Mouse (Mus musculus) kidney, embryonic 14.5 days (tissue): ENCODE data around the gene H2afj. TPM values are rescaled to one million over a fixed set of nuclear protein-coding genes. Genes with fewer than 3 reads are reported as not detected.
A peak's percentile ranks its signal among the peaks of the same experiment; 100 is the strongest.

ENCODE experiments used
- ATAC-seq: fragments of 200-750 bp; cut with Nextera tagmentation; 2 replicates; pipeline ENCODE4 v1.8.0; 2017; ENCODE audit warnings: moderate number of reproducible peaks, mild to moderate bottlenecking, moderate TSS enrichment, moderate library complexity; ENCODE audit not compliant: low FRiP score, low TSS enrichment
- H3K27ac ChIP-seq: fragments of 300-500 bp; sonication (generic); 2 replicates; pipeline ENCODE4 v1.5.1; 2014; ENCODE audit warnings: low read depth, mild to moderate bottlenecking, low read length, moderate library complexity, mixed read lengths
- H3K27me3 ChIP-seq: fragments of 300-500 bp; sonication (generic); 2 replicates; pipeline ENCODE4 v1.6.1; 2014; ENCODE audit warnings: mild to moderate bottlenecking, low read length; ENCODE audit not compliant: control insufficient read depth, insufficient read depth
- H3K36me3 ChIP-seq: fragments of 300-500 bp; sonication (generic); 2 replicates; pipeline ENCODE4 v1.6.1; 2014; ENCODE audit warnings: low read length, mixed read lengths; ENCODE audit not compliant: control insufficient read depth, insufficient read depth
- H3K4me1 ChIP-seq: fragments of 300-500 bp; sonication (generic); 2 replicates; pipeline ENCODE4 v1.6.1; 2014; ENCODE audit warnings: low read length, mixed read lengths; ENCODE audit not compliant: control insufficient read depth, insufficient read depth
- H3K4me2 ChIP-seq: fragments of 300-500 bp; sonication (generic); replicated peaks from 2 replicates; pipeline ENCODE4 v1.6.1; 2014; ENCODE audit warnings: low read depth, mild to moderate bottlenecking, low read length
- H3K4me3 ChIP-seq: fragments of 300-500 bp; sonication (generic); 2 replicates; pipeline ENCODE4 v1.5.1; 2014; ENCODE audit warnings: mild to moderate bottlenecking, low read length
- H3K9ac ChIP-seq: fragments of 300-500 bp; sonication (generic); 2 replicates; pipeline ENCODE4 v1.6.1; 2014; ENCODE audit warnings: low read depth, mild to moderate bottlenecking, low read length, moderate library complexity
- H3K9me3 ChIP-seq: fragments of 300-500 bp; sonication (generic); 2 replicates; pipeline ENCODE4 v1.6.1; 2016; ENCODE audit warnings: low read length; ENCODE audit not compliant: control insufficient read depth
- WGBS: fragments of 180-500 bp; shearing (Covaris S2); extraction: QIAGEN DNeasy Blood & Tissue Kit; methylation state at CpG from one replicate; pipeline ENCODE4 v1.1.7; 2014; 5-methylcytosine and 5-hydroxymethylcytosine counted together
- polyA plus RNA-seq: library from polyadenylated mRNA; unstranded; fragments of >200 nt; fragmentation: Nextera tagmentation; extraction: Ambion mirVana; gene quantifications from 2 replicates; pipeline ENCODE4 v1.2.1, GENCODE M21; 2014

Gene H2afj
- polyA plus RNA-seq, 1 experiment from 2014 or later, result 96.0 TPM

DNA sequence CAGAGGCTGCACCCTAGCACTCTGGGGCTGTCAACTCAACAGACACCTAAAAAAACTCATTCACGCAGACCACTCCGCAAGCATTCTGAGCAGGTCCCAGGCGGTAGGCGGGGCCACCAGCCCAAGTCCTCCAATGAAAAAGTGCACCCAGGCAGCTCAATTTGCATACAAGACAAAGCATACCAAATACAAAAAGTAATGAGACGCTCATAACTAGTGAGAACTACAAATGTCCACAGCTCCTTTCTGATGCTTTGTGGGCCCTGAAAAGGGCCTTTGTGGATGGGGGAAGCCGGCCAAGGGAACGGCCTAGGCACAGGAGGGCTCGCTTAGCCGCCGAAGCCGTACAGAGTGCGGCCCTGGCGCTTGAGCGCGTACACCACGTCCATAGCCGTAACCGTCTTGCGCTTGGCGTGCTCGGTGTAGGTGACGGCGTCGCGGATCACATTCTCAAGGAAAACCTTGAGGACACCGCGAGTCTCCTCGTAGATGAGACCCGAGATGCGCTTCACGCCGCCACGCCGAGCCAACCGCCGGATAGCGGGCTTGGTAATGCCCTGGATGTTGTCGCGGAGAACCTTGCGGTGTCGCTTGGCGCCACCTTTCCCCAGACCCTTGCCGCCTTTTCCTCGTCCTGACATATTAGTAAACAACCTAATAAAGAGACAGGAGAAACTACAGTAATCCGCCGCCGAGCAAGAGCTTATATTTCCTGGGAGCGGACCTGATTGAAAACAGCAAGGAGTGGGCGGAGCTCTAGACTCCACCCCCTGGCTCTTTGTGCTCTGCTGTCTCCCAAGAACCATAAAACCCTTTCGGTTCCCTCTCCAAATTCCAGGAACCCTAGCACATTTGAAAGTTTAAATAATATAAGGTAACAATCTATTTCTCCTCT is 4.1 kb upstream of the H2afj start, which contains the start of gene Hist4h4:
Gene Hist4h4 (minus strand): TSS at position 677 of the 895 bp plus-strand sequence.
- H3K9me3 ChIP-seq, result no peaks in the 10 kb centered on the region
- WGBS, result under 1% methylated on average over 50 of the region's 50 CpGs
- H3K4me2 ChIP-seq, result peak within 1 kb of the TSS; percentile 89
- peak; percentile 69 for ATAC-seq
- H3K4me3 ChIP-seq, result peak within 1 kb of the TSS; percentile 83
- peak within 1 kb of the TSS; percentile 96 for H3K9ac ChIP-seq
- H3K4me1 ChIP-seq, result peaks cover 8% of the 10 kb centered on the region
- no peaks in the 10 kb centered on the region for H3K36me3 ChIP-seq
- H3K27ac ChIP-seq, result peak within 1 kb of the TSS; percentile 100
- H3K27me3 ChIP-seq, result no peaks in the 10 kb centered on the region

DNA sequence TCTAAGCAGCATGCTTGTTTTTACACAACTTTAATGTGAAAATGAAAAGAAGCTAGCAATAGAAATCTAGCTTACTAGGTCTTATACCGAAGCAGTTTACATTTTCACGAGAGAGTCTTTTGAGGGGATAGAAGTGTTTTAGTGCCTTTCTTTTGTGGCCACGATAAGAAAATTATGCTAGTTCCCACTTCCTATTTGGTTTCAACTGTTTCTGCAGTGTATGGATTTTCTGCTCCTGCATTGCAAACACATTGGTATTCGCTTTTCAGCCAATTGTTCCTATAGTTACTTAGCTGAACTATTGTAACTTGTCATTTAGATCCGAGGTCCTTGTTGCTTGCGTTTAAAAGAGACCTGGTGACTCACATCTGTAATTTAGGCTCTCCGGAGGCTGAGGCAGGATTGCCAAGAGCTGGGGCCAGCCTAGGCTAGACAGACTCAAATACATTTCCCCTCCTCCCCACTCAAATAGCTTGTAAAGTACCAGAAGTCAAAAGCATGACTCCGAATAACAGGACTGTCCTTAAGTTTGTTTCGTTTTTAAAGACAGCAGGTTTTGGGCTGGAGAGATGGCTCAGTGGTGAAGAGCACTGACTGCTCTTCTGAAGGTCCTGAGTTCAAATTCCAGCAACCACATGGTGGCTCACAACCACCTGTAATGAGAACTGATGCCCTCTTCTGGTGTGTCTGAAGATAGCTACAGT is 3.2 kb upstream of the H2afj start:
- Histone ChIP-seq H3K9me3 (no peaks in the 10 kb centered on the region), H3K36me3 (no peaks in the 10 kb centered on the region; the same call in 1 of the 2 replicates), H3K27ac (peak overlapping the region; percentile 100), H3K4me1 (peaks cover 15% of the 10 kb centered on the region), H3K4me2 (peak overlapping the region; percentile 89), H3K9ac (peak overlapping the region; percentile 96), H3K4me3 (peak overlapping the region; percentile 83), H3K27me3 (no peaks in the 10 kb centered on the region)
- WGBS, result 35% methylated on average over 9 of the region's 9 CpGs
- no peak for ATAC-seq

DNA sequence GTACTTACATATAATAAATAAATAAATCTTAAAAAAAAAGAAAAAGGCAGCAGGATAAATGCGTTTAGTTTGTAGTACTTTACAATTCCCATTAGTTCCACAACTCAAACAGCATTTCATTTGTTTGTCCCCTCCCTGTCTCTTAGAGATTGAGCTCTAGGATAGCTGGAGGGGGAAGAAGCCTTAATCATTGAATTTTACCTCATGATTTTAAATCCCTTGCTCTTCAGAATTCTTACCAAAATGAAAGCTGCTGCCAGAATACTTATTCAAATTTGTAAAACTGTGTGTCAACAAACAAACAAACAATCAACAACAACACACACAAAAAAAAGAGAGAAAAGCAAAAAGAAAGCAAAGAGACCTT is 2.7 kb upstream of the H2afj start:
- Histone ChIP-seq H3K27me3 (no peaks in the 10 kb centered on the region), H3K9me3 (no peaks in the 10 kb centered on the region), H3K27ac (no peak overlapping the region), H3K36me3 (no peaks in the 10 kb centered on the region; the same call in 1 of the 2 replicates), H3K9ac (no peak overlapping the region), H3K4me3 (no peak overlapping the region), H3K4me1 (peaks cover 15% of the 10 kb centered on the region), H3K4me2 (no peak overlapping the region)
- ATAC-seq, result no peak
- 88% methylated on average over 1 of the region's 1 CpGs for WGBS

DNA sequence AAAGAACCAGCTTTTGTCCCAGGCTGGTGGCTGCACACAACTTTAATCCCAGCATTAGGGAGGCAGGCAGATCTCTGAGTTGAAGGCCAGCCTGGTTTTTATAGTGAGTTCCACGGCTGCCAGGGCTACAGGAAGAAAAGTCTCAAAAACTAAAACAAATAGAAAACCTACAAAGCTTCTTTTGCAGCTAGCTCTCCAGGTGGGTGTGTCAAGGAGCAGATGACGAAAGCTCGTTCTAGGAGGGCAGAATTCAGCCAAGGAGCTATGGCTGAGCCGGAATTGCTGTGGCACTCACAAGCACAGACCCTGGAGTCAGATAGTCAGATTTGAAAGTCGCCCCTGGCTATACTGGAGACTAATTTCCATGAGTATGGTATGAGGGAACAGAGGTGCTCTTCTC is 1.2 kb upstream of the H2afj start:
- H3K27ac ChIP-seq, result no peak overlapping the region
- 69% methylated on average over 5 of the region's 5 CpGs for WGBS
- H3K27me3 ChIP-seq, result no peaks in the 10 kb centered on the region
- ATAC-seq, result no peak
- no peak overlapping the region; the same call in 1 of the 2 replicates for H3K9ac ChIP-seq
- no peaks in the 10 kb centered on the region; the same call in 1 of the 2 replicates for H3K36me3 ChIP-seq
- H3K4me1 ChIP-seq, result peaks cover 15% of the 10 kb centered on the region
- no peaks in the 10 kb centered on the region for H3K9me3 ChIP-seq
- H3K4me3 ChIP-seq, result no peak overlapping the region
- peak overlapping the region; percentile 54; the same call in 1 of the 2 replicates for H3K4me2 ChIP-seq

DNA sequence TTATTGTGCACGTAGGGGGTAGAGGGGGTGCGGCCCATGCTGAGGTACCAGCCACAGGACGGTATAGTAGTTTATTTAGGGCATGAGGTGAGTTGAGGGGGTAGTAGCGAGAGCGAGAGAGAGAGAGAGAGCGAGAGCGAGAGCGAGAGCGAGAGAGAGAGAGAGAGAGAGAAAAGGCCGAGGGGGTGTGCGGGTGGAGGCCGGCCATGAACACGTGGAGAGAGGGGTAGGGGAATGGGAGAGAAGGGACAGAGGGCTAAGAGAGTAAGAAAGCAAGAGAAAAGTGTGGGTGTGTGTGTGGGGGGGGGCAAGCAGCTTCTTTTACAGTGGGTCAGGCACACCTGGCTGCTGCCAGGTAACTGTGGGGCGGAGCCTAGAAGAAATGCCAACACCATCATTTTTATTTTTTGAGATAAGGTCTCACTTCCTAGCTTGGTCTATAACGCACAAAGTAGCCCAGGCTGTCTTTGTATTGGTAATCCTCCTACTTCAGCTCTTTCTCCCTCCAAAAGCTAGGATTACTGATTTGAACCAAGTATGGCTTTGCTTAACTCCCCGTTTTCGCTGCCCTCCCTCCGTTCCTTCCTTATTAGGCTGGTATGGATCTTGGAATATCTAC is 540 bp upstream of the H2afj start:
- WGBS, result 41% methylated on average over 18 of the region's 18 CpGs
- peaks cover 6% of the 10 kb centered on the region; the same call in 1 of the 2 replicates for H3K36me3 ChIP-seq
- H3K4me1 ChIP-seq, result peaks cover 15% of the 10 kb centered on the region
- no peaks in the 10 kb centered on the region for H3K9me3 ChIP-seq
- H3K27ac ChIP-seq, result peak overlapping the region; percentile 63
- H3K27me3 ChIP-seq, result no peaks in the 10 kb centered on the region
- peak overlapping the region; percentile 64 for H3K4me3 ChIP-seq
- peak overlapping the region; percentile 46; the same call in 1 of the 2 replicates for H3K9ac ChIP-seq
- ATAC-seq, result peak; percentile 5; the same call in 1 of the 2 replicates
- peak overlapping the region; percentile 54 for H3K4me2 ChIP-seq

DNA sequence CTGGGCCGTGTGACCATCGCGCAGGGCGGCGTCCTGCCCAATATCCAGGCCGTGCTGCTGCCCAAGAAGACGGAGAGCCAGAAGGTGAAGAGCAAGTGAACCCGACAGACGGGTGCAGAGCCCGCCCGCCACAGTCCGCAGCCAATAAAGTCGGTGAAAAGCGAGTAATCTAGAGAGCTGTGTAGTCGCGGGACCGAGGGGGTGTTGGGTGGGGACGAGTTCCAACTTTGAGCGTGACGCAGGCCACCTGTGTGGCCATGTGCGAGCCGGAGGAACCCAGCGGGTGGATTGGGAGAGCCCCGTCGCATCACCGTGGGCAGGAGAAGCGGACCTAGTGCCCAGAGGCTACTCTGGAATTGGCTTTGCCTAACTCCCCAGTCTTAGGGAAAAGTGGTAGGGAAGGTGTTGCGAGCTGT is 595 bp downstream of the H2afj start:
- H3K9ac ChIP-seq, result peak overlapping the region; percentile 72
- peak overlapping the region; percentile 65 for H3K4me2 ChIP-seq
- H3K36me3 ChIP-seq, result peaks cover 14% of the 10 kb centered on the region
- peak; percentile 20; the same call in 1 of the 2 replicates for ATAC-seq
- H3K27ac ChIP-seq, result no peak overlapping the region
- H3K27me3 ChIP-seq, result no peaks in the 10 kb centered on the region
- H3K9me3 ChIP-seq, result no peaks in the 10 kb centered on the region
- WGBS, result 1% methylated on average over 28 of the region's 28 CpGs
- peaks cover 7% of the 10 kb centered on the region; the same call in 1 of the 2 replicates for H3K4me1 ChIP-seq
- H3K4me3 ChIP-seq, result peak overlapping the region; percentile 64

DNA sequence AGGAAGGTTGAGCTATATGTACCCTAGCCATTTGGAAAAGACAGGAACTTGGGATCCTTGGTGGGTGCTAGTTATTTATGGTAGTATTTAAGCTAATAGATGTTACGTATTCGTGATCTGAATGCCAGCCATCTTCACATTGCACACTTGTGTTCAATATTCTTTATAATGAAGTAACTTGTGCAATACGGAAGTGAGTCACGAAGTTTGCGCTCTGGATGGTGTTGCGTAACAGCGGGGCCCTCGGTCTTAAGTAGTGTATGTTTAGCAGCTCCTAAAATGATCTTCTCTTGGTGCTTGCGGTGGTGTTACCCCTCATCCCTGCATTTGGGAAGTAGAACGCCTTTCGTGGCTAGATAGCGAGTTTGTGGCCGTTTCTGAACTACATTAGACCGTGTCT is 1.0 kb downstream of the H2afj start:
- 31% methylated on average over 14 of the region's 14 CpGs for WGBS

DNA sequence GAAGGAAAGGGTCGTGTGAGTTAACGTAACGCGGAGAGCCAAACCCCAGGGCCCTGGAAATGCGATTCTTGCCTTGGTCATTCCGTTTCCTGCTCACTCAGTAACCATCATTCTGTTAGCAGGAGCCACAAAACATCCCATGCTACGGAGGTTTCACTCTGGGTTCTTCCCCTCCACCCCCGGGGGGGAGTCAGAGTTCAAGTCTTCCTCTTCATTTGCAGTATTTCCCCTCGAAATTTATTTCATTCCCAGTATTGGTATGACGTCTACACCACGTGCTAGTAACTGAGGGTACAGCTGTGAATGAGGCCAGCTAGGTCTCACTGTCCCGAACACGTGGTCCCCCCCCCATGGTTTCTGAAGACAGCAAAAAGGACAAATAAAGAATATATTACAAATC is 1.6 kb downstream of the H2afj start:
- Histone ChIP-seq H3K27ac (no peak overlapping the region), H3K9ac (no peak overlapping the region), H3K4me1 (peaks cover 7% of the 10 kb centered on the region; the same call in 1 of the 2 replicates), H3K4me3 (peak overlapping the region; percentile 64; the same call in 1 of the 2 replicates), H3K9me3 (no peaks in the 10 kb centered on the region), H3K4me2 (peak overlapping the region; percentile 65), H3K27me3 (no peaks in the 10 kb centered on the region), H3K36me3 (peaks cover 25% of the 10 kb centered on the region)
- ATAC-seq, result no peak
- WGBS, result 70% methylated on average over 13 of the region's 13 CpGs

More for the DNA sequence above, 1.0 kb downstream of the H2afj start:
- H3K4me3 ChIP-seq, result peak overlapping the region; percentile 64
- peak overlapping the region; percentile 65 for H3K4me2 ChIP-seq
- peak overlapping the region; percentile 72; the same call in 1 of the 2 replicates for H3K9ac ChIP-seq
- H3K27me3 ChIP-seq, result no peaks in the 10 kb centered on the region
- no peaks in the 10 kb centered on the region for H3K9me3 ChIP-seq
- no peak overlapping the region for H3K27ac ChIP-seq
- H3K4me1 ChIP-seq, result peaks cover 7% of the 10 kb centered on the region; the same call in 1 of the 2 replicates
- peaks cover 19% of the 10 kb centered on the region for H3K36me3 ChIP-seq
- ATAC-seq, result no peak
